9 mouse cellular contexts compared by ENCODE assay signal in genomic region chrX:165362798-165363197, GRCm38 (mm10). TPM values are rescaled to one million over a fixed set of nuclear protein-coding genes. Genes with fewer than 3 reads are reported as not detected.
DNase-seq lines count a peak whose midpoint lies in the region; ATAC-seq and TF ChIP-seq lines count a peak whose summit lies in the region.
"Had no signal": no experiment of that assay in that cellular context is flagged by ENCODE, and none has a peak within 500 bp of the region (broad histone marks: within the 10 kb centered on the region; RNA-seq: fewer than 3 reads in every experiment).

No protein-coding gene starts in this region.

- no peaks in the 10 kb centered on the region for H3K27me3 ChIP-seq in hindbrain, embryonic 13.5 days
- H3K27me3 ChIP-seq in hindbrain, embryonic 10.5 days (ENCODE audit: insufficient read depth, poor library complexity, severe bottlenecking), result no peaks in the 10 kb centered on the region
- H3K27me3 ChIP-seq in intestine, postnatal 0 days (replicated peaks; ENCODE audit: control insufficient read depth, insufficient read depth, low read length), result no peaks in the 10 kb centered on the region
- H3K27me3 ChIP-seq in liver, postnatal 0 days (ENCODE audit: insufficient read depth, low read length), result no peaks in the 10 kb centered on the region
- H3K27me3 ChIP-seq: midbrain, embryonic 12.5 days had no signal

- no peak for DNase-seq in hindbrain, embryonic 10.5 days (ENCODE audit: low spot score)
- DNase-seq in MN1 (ENCODE audit: low spot score), result peak; percentile 58
- DNase-seq in brain, embryonic 14.5 days (ENCODE audit: low read depth), result peak; percentile 80
- DNase-seq in heart, postnatal 36 days, result peak; percentile 5 to 11
- peak; percentile 20 to 40 for DNase-seq in lung, postnatal 4 days
- DNase-seq in liver, postnatal 0 days, result no peak

- H3K9me3 ChIP-seq in hindbrain, embryonic 13.5 days, result no peaks in the 10 kb centered on the region
- no peaks in the 10 kb centered on the region for H3K9me3 ChIP-seq in hindbrain, embryonic 10.5 days
- H3K9me3 ChIP-seq in intestine, postnatal 0 days (ENCODE audit: control insufficient read depth), result no peaks in the 10 kb centered on the region
- no peaks in the 10 kb centered on the region for H3K9me3 ChIP-seq in liver, postnatal 0 days (ENCODE audit: low read length)
- H3K9me3 ChIP-seq: midbrain, embryonic 12.5 days had no signal

- H3K36me3 ChIP-seq in hindbrain, embryonic 13.5 days, result no peaks in the 10 kb centered on the region
- no peaks in the 10 kb centered on the region for H3K36me3 ChIP-seq in hindbrain, embryonic 10.5 days
- H3K36me3 ChIP-seq in intestine, postnatal 0 days (ENCODE audit: control insufficient read depth, insufficient read depth), result no peaks in the 10 kb centered on the region
- H3K36me3 ChIP-seq in liver, postnatal 0 days (replicated peaks; ENCODE audit: insufficient read depth, low read length), result no peaks in the 10 kb centered on the region
- H3K36me3 ChIP-seq: midbrain, embryonic 12.5 days had no signal

- ATAC-seq in hindbrain, embryonic 13.5 days (ENCODE audit: low FRiP score), result 0 out of 2 replicates have a peak, but pooled peaks have one; percentile 63
- no peak for ATAC-seq in intestine, postnatal 0 days
- ATAC-seq in liver, postnatal 0 days, result no peak

- H3K4me1 ChIP-seq in hindbrain, embryonic 13.5 days (replicated peaks), result no peaks in the 10 kb centered on the region
- no peaks in the 10 kb centered on the region for H3K4me1 ChIP-seq in hindbrain, embryonic 10.5 days (replicated peaks)
- H3K4me1 ChIP-seq in intestine, postnatal 0 days (replicated peaks; ENCODE audit: control insufficient read depth, insufficient read depth, low read length), result no peaks in the 10 kb centered on the region
- H3K4me1 ChIP-seq in liver, postnatal 0 days (ENCODE audit: insufficient read depth), result no peaks in the 10 kb centered on the region
- H3K4me1 ChIP-seq: midbrain, embryonic 12.5 days had no signal

- no peak overlapping the region for H3K4me2 ChIP-seq in hindbrain, embryonic 13.5 days
- no peak overlapping the region for H3K4me2 ChIP-seq in intestine, postnatal 0 days (replicated peaks; ENCODE audit: low read depth)
- no peak overlapping the region for H3K4me2 ChIP-seq in liver, postnatal 0 days (ENCODE audit: low read depth, low read length)
- H3K4me2 ChIP-seq: midbrain, embryonic 12.5 days had no signal

- no peak overlapping the region for H3K9ac ChIP-seq in hindbrain, embryonic 13.5 days
- no peak overlapping the region for H3K9ac ChIP-seq in intestine, postnatal 0 days (ENCODE audit: low read depth, low read length)
- H3K9ac ChIP-seq in liver, postnatal 0 days (replicated peaks), result no peak overlapping the region
- H3K9ac ChIP-seq: midbrain, embryonic 12.5 days had no signal

- no peak for TF ChIP-seq POLR2A in brain, embryonic 14.5 days (IDR thresholded peaks at IDR 0.05; ENCODE audit: borderline replicate concordance, extremely low read depth, insufficient read depth, insufficient read length, poor library complexity, severe bottlenecking)

- TF ChIP-seq EP300 in liver, postnatal 0 days (IDR thresholded peaks at IDR 0.05; ENCODE audit: low read depth), result no peak

- H3K27ac ChIP-seq in hindbrain, embryonic 13.5 days, result no peak overlapping the region
- H3K27ac ChIP-seq in hindbrain, embryonic 10.5 days, result no peak overlapping the region
- H3K27ac ChIP-seq in intestine, postnatal 0 days (ENCODE audit: low read depth, low read length), result no peak overlapping the region
- H3K27ac ChIP-seq in liver, postnatal 0 days (ENCODE audit: low read depth), result no peak overlapping the region
- H3K27ac ChIP-seq: midbrain, embryonic 12.5 days had no signal

- no peak overlapping the region for H3K4me3 ChIP-seq in hindbrain, embryonic 13.5 days
- no peak overlapping the region for H3K4me3 ChIP-seq in hindbrain, embryonic 10.5 days
- no peak overlapping the region for H3K4me3 ChIP-seq in intestine, postnatal 0 days (ENCODE audit: low read depth, low read length)
- no peak overlapping the region for H3K4me3 ChIP-seq in liver, postnatal 0 days (ENCODE audit: low read depth, low read length)
- H3K4me3 ChIP-seq: midbrain, embryonic 12.5 days had no signal

- intact Hi-C loops in heart, postnatal 36 days (cut with DNase I), result no loop called here

- TF ChIP-seq CTCF in brain, embryonic 14.5 days (IDR thresholded peaks at IDR 0.05; ENCODE audit: borderline replicate concordance, extremely low read depth, insufficient read depth, insufficient read length), result no peak
- TF ChIP-seq CTCF in intestine, postnatal 0 days (IDR thresholded peaks at IDR 0.05; ENCODE audit: low read depth), result no peak
- no peak for TF ChIP-seq CTCF in liver, postnatal 0 days (IDR thresholded peaks at IDR 0.05; ENCODE audit: low read depth)

- WGBS in hindbrain, embryonic 13.5 days, result 61% methylated on average over 1 of the region's 1 CpGs
- whole genome bisulfite sequencing in hindbrain, embryonic 10.5 days, result 80% methylated on average over 1 of the region's 1 CpGs
- 56% methylated on average over 1 of the region's 1 CpGs for WGBS in intestine, postnatal 0 days
- 58% methylated on average over 1 of the region's 1 CpGs for WGBS in liver, postnatal 0 days (ENCODE audit: insufficient replicate concordance)

RNA-seq across cellular contexts. Expression of gene Glra2, which starts 35.6 kb away (rescaled TPM):
- polyA plus RNA-seq in hindbrain, embryonic 13.5 days (2015; fragmentation: Nextera tagmentation; extraction: Ambion mirVana), result 29.4 and 30.5 TPM in 2 replicates
- polyA plus RNA-seq in hindbrain, embryonic 10.5 days (2016; fragmentation: Nextera tagmentation; extraction: Ambion mirVana), result 0.05 and 0.65 TPM in 2 replicates
- 29.2 and 38.3 TPM in 2 replicates for polyA plus RNA-seq in brain, embryonic 14.5 days (2012; rRNA removed)
- total RNA-seq in heart, postnatal 36 days (2021), result not detected
- 0.04 TPM in 1 of 2 replicates, not detected in the other for polyA plus RNA-seq in intestine, postnatal 0 days (2015; fragmentation: Nextera tagmentation; extraction: Ambion mirVana)
- not detected in 2 replicates for polyA plus RNA-seq in liver, postnatal 0 days (2015; fragmentation: Nextera tagmentation; extraction: Ambion mirVana)

Comparison
In these comparisons a context has a peak if more than half of its experiments do, and no peak if none do; other contexts are left out.
1. RNA of gene Glra2, which starts 35.6 kb away (polyA plus RNA-seq): 29.2 to 38.3 TPM in brain, embryonic 14.5 days and 29.4 to 30.5 TPM in hindbrain, embryonic 13.5 days; 0.05 to 0.65 TPM in hindbrain, embryonic 10.5 days, 0.04 TPM in intestine, postnatal 0 days and not detected in liver, postnatal 0 days; every median in the first group is over 10 times any median in the second.
2. DNase-seq: peak in MN1 (single experiment), brain, embryonic 14.5 days (single experiment), heart, postnatal 36 days (2 of 2) and lung, postnatal 4 days (2 of 2); none in hindbrain, embryonic 10.5 days (single experiment) and liver, postnatal 0 days (single experiment).